Mouse (Mus musculus) ES-E14 (cell line): Measurements from ENCODE around the gene Mrps27. TPM values are rescaled to one million over a fixed set of nuclear protein-coding genes. Genes with fewer than 3 reads are reported as not detected.

Experiments
- DNase-seq: peaks from one replicate; pipeline ENCODE4 v3.0.0-alpha.2; 2013; ENCODE audit warnings: low read depth, low spot score
- H3K27ac ChIP-seq: 2 replicates; pipeline ENCODE4 v1.5.1; 2012; ENCODE audit warnings: low read depth, mild to moderate bottlenecking, low read length, moderate library complexity, mixed read lengths; ENCODE audit not compliant: poor library complexity, insufficient read depth, severe bottlenecking
- H3K36me3 ChIP-seq: 2 replicates; pipeline ENCODE4 v1.6.1; 2012; ENCODE audit warnings: mild to moderate bottlenecking, low read length, moderate library complexity, mixed read lengths; ENCODE audit not compliant: control insufficient read depth, poor library complexity, insufficient read depth, severe bottlenecking
- H3K4me1 ChIP-seq, 2 experiments: fragments of 150-350 bp in 1 of 2; sonication (generic) in 1 of 2; 2 replicates each; pipeline ENCODE4 v1.6.1; 2012; ENCODE audit warnings: low read length in 2 of 2, mild to moderate bottlenecking in 1 of 2, mixed read lengths in 1 of 2; ENCODE audit not compliant: control insufficient read depth in 2 of 2, insufficient read depth in 2 of 2, poor library complexity in 1 of 2
- H3K4me3 ChIP-seq, 2 experiments: fragments of 150-350 bp in 1 of 2; sonication (generic) in 1 of 2; 2 replicates each; pipeline ENCODE4 v1.5.1; 2012; ENCODE audit warnings: low read length in 2 of 2, low read depth in 1 of 2, mild to moderate bottlenecking in 1 of 2, mixed read lengths in 1 of 2; ENCODE audit not compliant: insufficient read depth in 1 of 2, poor library complexity in 1 of 2, severe bottlenecking in 1 of 2
- H3K9ac ChIP-seq: 2 replicates; pipeline ENCODE4 v1.6.1; 2012; ENCODE audit warnings: low read depth, mild to moderate bottlenecking, low read length, mixed read lengths; ENCODE audit not compliant: poor library complexity, insufficient read depth, severe bottlenecking
- H3K9me3 ChIP-seq: fragments of 150-350 bp; sonication (generic); 2 replicates; pipeline ENCODE4 v1.6.1; 2012; ENCODE audit warnings: low read depth, mild to moderate bottlenecking, low read length; ENCODE audit not compliant: control insufficient read depth, insufficient read depth
- CHD2 ChIP-seq: IDR thresholded peaks from 2 replicates; pipeline ENCODE4 v1.6.1; 2014; ENCODE audit warnings: mild to moderate bottlenecking, low read depth, low read length, inconsistent platforms
- HCFC1 ChIP-seq: IDR thresholded peaks from 2 replicates; pipeline ENCODE4 v1.6.1; 2012; ENCODE audit warnings: low read length, inconsistent platforms, borderline replicate concordance; ENCODE audit not compliant: insufficient read depth
- MAFK ChIP-seq: IDR thresholded peaks from 2 replicates; pipeline ENCODE4 v1.6.1; 2014; ENCODE audit warnings: mild to moderate bottlenecking, low read depth, low read length, inconsistent platforms; ENCODE audit not compliant: insufficient read depth
- ZC3H11A ChIP-seq: IDR thresholded peaks from 2 replicates; pipeline ENCODE4 v1.6.1; 2012; ENCODE audit warnings: low read depth, mild to moderate bottlenecking, inconsistent platforms, low read length, borderline replicate concordance
- ZNF384 ChIP-seq: IDR thresholded peaks from 2 replicates; pipeline ENCODE4 v1.6.1; 2012; ENCODE audit warnings: low read depth, low read length, inconsistent platforms
- in situ Hi-C, 2 experiments: fragments of 600-800 bp; cut with MboI; formaldehyde crosslinking; loops; one replicate each; pipeline ENCODE4 v1.15.1; 2025; ENCODE audit warnings: low sequenced_read_pairs in 2 of 2, inconsistent platforms in 1 of 2; ENCODE audit not compliant: unreplicated experiment in 2 of 2
- total RNA-seq: library from RNA; depleted of rRNA; stranded (reverse); fragments of 300-350 nt; gene quantifications from 2 replicates; pipeline ENCODE4 v1.2.3, GENCODE M21; 2012

The Mrps27 gene
- total RNA-seq, 1 experiment = 34.5 TPM

DNA sequence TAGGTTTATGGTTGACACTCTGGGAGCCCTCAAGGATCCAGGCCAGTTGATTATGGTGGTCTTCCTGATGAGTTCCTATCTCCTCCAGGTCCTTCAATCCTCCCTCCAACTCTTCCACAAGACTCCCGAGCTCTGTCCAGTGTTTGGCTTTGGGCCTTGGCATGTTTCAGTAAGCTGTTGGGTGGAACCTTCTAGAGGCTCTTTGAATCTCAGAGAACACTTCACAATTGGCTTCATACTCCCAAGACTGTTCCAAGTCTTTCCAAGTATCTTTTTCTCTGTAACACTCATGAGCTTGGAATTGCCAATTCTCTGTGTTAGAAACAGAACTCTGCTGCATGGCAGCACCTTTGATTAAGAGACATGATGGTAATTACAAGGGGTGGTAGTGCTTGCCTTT, 39.4 kb upstream of the Mrps27 start:
- no peak for DNase-seq
- Histone ChIP-seq H3K9ac (no peak overlapping the region), H3K36me3 (no peaks in the 10 kb centered on the region), H3K27ac (no peak overlapping the region), H3K9me3 (no peaks in the 10 kb centered on the region), H3K4me1 (no peaks in the 10 kb centered on the region), H3K4me3 (no peak overlapping the region)
- in situ Hi-C loops = no loop called here
- TF ChIP-seq ZNF384 (no peak), CHD2 (no peak), MAFK (no peak), ZC3H11A (no peak), HCFC1 (no peak)

DNA sequence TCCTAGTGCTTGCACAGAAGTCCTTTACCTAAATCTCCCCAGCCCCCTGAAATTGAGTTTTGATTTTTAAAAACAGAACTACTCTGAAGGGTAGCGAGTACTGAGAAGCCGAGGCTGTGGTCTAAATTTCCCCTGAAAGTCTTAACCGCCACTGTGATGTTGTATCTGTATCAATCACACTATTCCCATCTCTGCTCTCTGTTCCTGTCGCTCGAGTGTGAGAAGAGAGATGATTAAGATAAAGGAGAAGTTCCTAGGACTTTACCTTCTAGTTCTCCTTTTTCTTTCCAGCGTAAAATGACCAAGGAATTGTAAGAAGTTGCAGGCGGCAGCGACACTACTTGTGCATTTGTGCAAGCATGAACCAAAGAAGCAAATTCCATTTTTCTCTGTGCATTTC, 38.4 kb upstream of the Mrps27 start:
- in situ Hi-C loops = no loop called here
- no peak for DNase-seq

GRCm38 (mm10) chr13:99307930-99308359, 36.6 kb upstream of the Mrps27 start:
- TF ChIP-seq MAFK (no peak), HCFC1 (no peak), ZNF384 (no peak), CHD2 (no peak), ZC3H11A (no peak)
- Histone ChIP-seq H3K27ac (no peak overlapping the region), H3K36me3 (no peaks in the 10 kb centered on the region), H3K9me3 (no peaks in the 10 kb centered on the region), H3K4me1 (no peaks in the 10 kb centered on the region), H3K4me3 (no peak overlapping the region), H3K9ac (no peak overlapping the region)
- no peak for DNase-seq
- in situ Hi-C loops = no loop called here

More for the DNA sequence above, 38.4 kb upstream of the Mrps27 start:
- H3K9me3 ChIP-seq = no peaks in the 10 kb centered on the region
- H3K27ac ChIP-seq = no peak overlapping the region
- H3K36me3 ChIP-seq = no peaks in the 10 kb centered on the region
- no peak overlapping the region for H3K4me3 ChIP-seq
- no peaks in the 10 kb centered on the region for H3K4me1 ChIP-seq
- H3K9ac ChIP-seq = no peak overlapping the region
- TF ChIP-seq HCFC1 (no peak), ZNF384 (no peak)

DNA sequence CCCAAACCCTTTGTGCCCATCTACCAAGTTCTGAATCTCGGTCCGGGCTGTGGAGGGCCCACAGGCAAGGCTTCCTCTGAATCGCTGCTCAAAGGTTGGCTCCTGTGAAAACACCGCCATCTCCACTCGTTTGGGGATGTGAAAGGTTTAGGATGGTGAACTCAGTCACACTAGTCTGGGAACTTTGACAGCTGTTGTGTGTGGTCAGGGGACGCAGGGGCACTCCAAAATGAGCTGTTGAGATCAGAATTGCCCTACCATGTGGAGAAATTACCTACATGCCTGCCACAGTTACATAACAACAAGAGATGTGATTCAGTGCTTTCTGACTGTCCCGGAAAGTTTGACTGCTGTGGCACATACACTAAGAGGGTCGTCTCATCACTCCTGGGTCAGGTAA, 36.2 kb upstream of the Mrps27 start:
- no peak overlapping the region for H3K4me3 ChIP-seq
- no peak overlapping the region for H3K9ac ChIP-seq
- no peak for TF ChIP-seq CHD2
- no peak for TF ChIP-seq HCFC1
- TF ChIP-seq ZNF384 = no peak
- TF ChIP-seq ZC3H11A = no peak
- no peak for TF ChIP-seq MAFK
- no peaks in the 10 kb centered on the region for H3K9me3 ChIP-seq
- no peaks in the 10 kb centered on the region for H3K4me1 ChIP-seq
- no peak for DNase-seq
- H3K27ac ChIP-seq = no peak overlapping the region
- H3K36me3 ChIP-seq = no peaks in the 10 kb centered on the region
- in situ Hi-C loops = no loop called here

DNA sequence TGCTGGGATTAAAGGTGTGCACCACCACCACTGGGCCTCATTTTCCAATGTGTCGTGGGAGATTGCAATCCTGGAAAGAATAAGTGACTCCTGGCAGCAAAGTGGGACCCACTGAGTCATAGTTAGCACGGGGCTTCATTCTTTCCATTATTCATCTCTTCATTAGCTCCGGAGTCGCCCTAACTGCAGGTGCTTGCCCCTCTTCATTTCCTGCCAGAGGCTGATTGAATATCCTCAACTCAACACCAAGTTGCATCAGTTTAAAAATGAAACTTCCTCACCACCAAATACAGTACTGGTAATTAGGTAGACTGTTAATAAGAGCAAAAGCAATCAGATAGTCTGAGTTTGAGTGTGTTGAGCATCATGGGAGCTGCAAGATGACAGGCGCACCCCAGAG, 30.5 kb upstream of the Mrps27 start:
- Histone ChIP-seq H3K4me1 (no peaks in the 10 kb centered on the region), H3K9me3 (no peaks in the 10 kb centered on the region), H3K4me3 (no peak overlapping the region), H3K9ac (no peak overlapping the region), H3K36me3 (no peaks in the 10 kb centered on the region), H3K27ac (no peak overlapping the region)
- in situ Hi-C loops = no loop called here
- TF ChIP-seq HCFC1 (no peak), ZNF384 (no peak), ZC3H11A (no peak), CHD2 (no peak), MAFK (no peak)
- DNase-seq = no peak
